Mouse (Mus musculus): ENCODE measurements around the gene Zbtb25. TPM values are rescaled to one million over a fixed set of nuclear protein-coding genes. Genes with fewer than 3 reads are reported as not detected.

Zbtb25 gene
- polyA plus RNA-seq, 1 experiment from 2014 or later: 22.4 TPM

- Histone ChIP-seq H3K4me2 (replicated peaks) (peak overlapping the region; percentile 84), H3K9ac (peak overlapping the region; percentile 59), H3K4me1 (peaks cover 21% of the 10 kb centered on the region), H3K27ac (peak overlapping the region; percentile 85), H3K4me3 (peak overlapping the region; percentile 62), H3K27me3 (peaks cover 41% of the 10 kb centered on the region), H3K9me3 (no peaks in the 10 kb centered on the region), H3K36me3 (no peaks in the 10 kb centered on the region)
- peak; percentile 89 for ATAC-seq (ENCODE audit: insufficient number of reproducible peaks, insufficient read depth, low FRiP score, low TSS enrichment)
- under 1% methylated on average over 54 of the region's 54 CpGs for WGBS
Observed at GRCm38 (mm10) chr12:76402991-76403885, 33.8 kb upstream of the Zbtb25 start.

GRCm38 (mm10) chr12:76401674-76402073, 32.3 kb upstream of the Zbtb25 start:
- no peaks in the 10 kb centered on the region for H3K36me3 ChIP-seq
- H3K27me3 ChIP-seq: peaks cover 29% of the 10 kb centered on the region
- no peaks in the 10 kb centered on the region for H3K9me3 ChIP-seq
- peaks cover 21% of the 10 kb centered on the region for H3K4me1 ChIP-seq
- ATAC-seq (ENCODE audit: insufficient number of reproducible peaks, insufficient read depth, low FRiP score, low TSS enrichment): no peak
- WGBS: 48% methylated on average over 3 of the region's 3 CpGs
- no peak overlapping the region for H3K4me3 ChIP-seq
- H3K9ac ChIP-seq: no peak overlapping the region
- H3K27ac ChIP-seq: no peak overlapping the region
- H3K4me2 ChIP-seq (replicated peaks): no peak overlapping the region

GRCm38 (mm10) chr12:76397281-76397680, 27.9 kb upstream of the Zbtb25 start:
- Histone ChIP-seq H3K27me3 (0 out of 2 replicates have a peak, but pooled peaks cover 3% of the 10 kb centered on the region), H3K9ac (no peak overlapping the region), H3K4me2 (replicated peaks) (no peak overlapping the region), H3K27ac (no peak overlapping the region), H3K4me3 (no peak overlapping the region), H3K36me3 (no peaks in the 10 kb centered on the region), H3K9me3 (no peaks in the 10 kb centered on the region), H3K4me1 (no peaks in the 10 kb centered on the region)
- 81% methylated on average over 5 of the region's 5 CpGs for WGBS
- ATAC-seq (ENCODE audit: insufficient number of reproducible peaks, insufficient read depth, low FRiP score, low TSS enrichment): no peak

GRCm38 (mm10) chr12:76392979-76393378, 23.6 kb upstream of the Zbtb25 start:
- H3K9me3 ChIP-seq: no peaks in the 10 kb centered on the region
- no peaks in the 10 kb centered on the region for H3K4me1 ChIP-seq
- H3K36me3 ChIP-seq: peaks cover 13% of the 10 kb centered on the region; the same call in 1 of the 2 replicates
- no peak overlapping the region for H3K4me3 ChIP-seq
- WGBS: 80% methylated on average over 5 of the region's 5 CpGs
- H3K27ac ChIP-seq: no peak overlapping the region
- no peaks in the 10 kb centered on the region for H3K27me3 ChIP-seq
- no peak overlapping the region for H3K9ac ChIP-seq
- no peak overlapping the region for H3K4me2 ChIP-seq (replicated peaks)
- ATAC-seq (ENCODE audit: insufficient number of reproducible peaks, insufficient read depth, low FRiP score, low TSS enrichment): no peak

GRCm38 (mm10) chr12:76391595-76392271, 22.3 kb upstream of the Zbtb25 start:
- Histone ChIP-seq H3K36me3 (peaks cover 17% of the 10 kb centered on the region), H3K4me2 (replicated peaks) (no peak overlapping the region), H3K4me1 (no peaks in the 10 kb centered on the region), H3K27ac (no peak overlapping the region), H3K9ac (no peak overlapping the region), H3K9me3 (no peaks in the 10 kb centered on the region), H3K27me3 (no peaks in the 10 kb centered on the region), H3K4me3 (no peak overlapping the region)
- WGBS: 76% methylated on average over 3 of the region's 3 CpGs
- ATAC-seq (ENCODE audit: insufficient number of reproducible peaks, insufficient read depth, low FRiP score, low TSS enrichment): no peak

GRCm38 (mm10) chr12:76388794-76389193, 19.4 kb upstream of the Zbtb25 start:
- peaks cover 33% of the 10 kb centered on the region for H3K36me3 ChIP-seq
- no peak for ATAC-seq (ENCODE audit: insufficient number of reproducible peaks, insufficient read depth, low FRiP score, low TSS enrichment)

GRCm38 (mm10) chr12:76385342-76385741, 15.9 kb upstream of the Zbtb25 start:
- Histone ChIP-seq H3K4me1 (no peaks in the 10 kb centered on the region), H3K9me3 (no peaks in the 10 kb centered on the region), H3K4me3 (no peak overlapping the region), H3K9ac (no peak overlapping the region), H3K27ac (no peak overlapping the region), H3K36me3 (peaks cover 28% of the 10 kb centered on the region), H3K27me3 (no peaks in the 10 kb centered on the region), H3K4me2 (replicated peaks) (no peak overlapping the region)
- 91% methylated on average over 8 of the region's 8 CpGs for WGBS
- ATAC-seq (ENCODE audit: insufficient number of reproducible peaks, insufficient read depth, low FRiP score, low TSS enrichment): no peak

More at GRCm38 (mm10) chr12:76388794-76389193, 19.4 kb upstream of the Zbtb25 start:
- no peak overlapping the region for H3K4me3 ChIP-seq
- no peaks in the 10 kb centered on the region for H3K9me3 ChIP-seq
- WGBS: 85% methylated on average over 11 of the region's 11 CpGs
- H3K27me3 ChIP-seq: no peaks in the 10 kb centered on the region
- no peaks in the 10 kb centered on the region for H3K4me1 ChIP-seq
- no peak overlapping the region for H3K4me2 ChIP-seq (replicated peaks)
- no peak overlapping the region for H3K27ac ChIP-seq
- H3K9ac ChIP-seq: no peak overlapping the region

GRCm38 (mm10) chr12:76380151-76380550, 10.7 kb upstream of the Zbtb25 start:
- Histone ChIP-seq H3K4me3 (no peak overlapping the region), H3K9me3 (no peaks in the 10 kb centered on the region), H3K36me3 (peaks cover under 1% of the 10 kb centered on the region; the same call in 1 of the 2 replicates), H3K4me2 (replicated peaks) (no peak overlapping the region), H3K9ac (no peak overlapping the region), H3K4me1 (no peaks in the 10 kb centered on the region), H3K27me3 (no peaks in the 10 kb centered on the region), H3K27ac (no peak overlapping the region)
- no peak for ATAC-seq (ENCODE audit: insufficient number of reproducible peaks, insufficient read depth, low FRiP score, low TSS enrichment)
- 89% methylated on average over 7 of the region's 7 CpGs for WGBS

GRCm38 (mm10) chr12:76378556-76378955, 9.2 kb upstream of the Zbtb25 start:
- H3K27ac ChIP-seq: no peak overlapping the region
- no peaks in the 10 kb centered on the region for H3K9me3 ChIP-seq
- no peak overlapping the region for H3K9ac ChIP-seq
- no peaks in the 10 kb centered on the region for H3K27me3 ChIP-seq
- WGBS: 79% methylated on average over 5 of the region's 5 CpGs
- H3K4me3 ChIP-seq: no peak overlapping the region
- no peaks in the 10 kb centered on the region for H3K36me3 ChIP-seq
- no peak for ATAC-seq (ENCODE audit: insufficient number of reproducible peaks, insufficient read depth, low FRiP score, low TSS enrichment)
- peaks cover 3% of the 10 kb centered on the region; the same call in 1 of the 2 replicates for H3K4me1 ChIP-seq
- no peak overlapping the region for H3K4me2 ChIP-seq (replicated peaks)

GRCm38 (mm10) chr12:76377726-76378125, 8.3 kb upstream of the Zbtb25 start:
- Histone ChIP-seq H3K9ac (no peak overlapping the region), H3K27ac (no peak overlapping the region), H3K36me3 (no peaks in the 10 kb centered on the region), H3K4me3 (no peak overlapping the region), H3K4me2 (replicated peaks) (no peak overlapping the region), H3K27me3 (no peaks in the 10 kb centered on the region), H3K9me3 (no peaks in the 10 kb centered on the region), H3K4me1 (peaks cover 6% of the 10 kb centered on the region)
- no peak for ATAC-seq (ENCODE audit: insufficient number of reproducible peaks, insufficient read depth, low FRiP score, low TSS enrichment)
- 97% methylated on average over 3 of the region's 3 CpGs for WGBS

GRCm38 (mm10) chr12:76377059-76377458, 7.7 kb upstream of the Zbtb25 start:
- no peak overlapping the region for H3K27ac ChIP-seq
- WGBS: 97% methylated on average over 6 of the region's 6 CpGs
- H3K9ac ChIP-seq: no peak overlapping the region
- H3K4me1 ChIP-seq: peaks cover 13% of the 10 kb centered on the region
- no peak overlapping the region for H3K4me2 ChIP-seq (replicated peaks)
- ATAC-seq (ENCODE audit: insufficient number of reproducible peaks, insufficient read depth, low FRiP score, low TSS enrichment): no peak
- H3K9me3 ChIP-seq: no peaks in the 10 kb centered on the region
- no peak overlapping the region for H3K4me3 ChIP-seq
- H3K27me3 ChIP-seq: no peaks in the 10 kb centered on the region
- no peaks in the 10 kb centered on the region for H3K36me3 ChIP-seq

GRCm38 (mm10) chr12:76376649-76377048, 7.2 kb upstream of the Zbtb25 start:
- WGBS: 56% methylated on average over 7 of the region's 7 CpGs
- Histone ChIP-seq H3K9me3 (no peaks in the 10 kb centered on the region), H3K4me3 (no peak overlapping the region), H3K4me2 (replicated peaks) (no peak overlapping the region), H3K9ac (no peak overlapping the region), H3K27me3 (no peaks in the 10 kb centered on the region), H3K4me1 (peaks cover 17% of the 10 kb centered on the region), H3K36me3 (no peaks in the 10 kb centered on the region), H3K27ac (no peak overlapping the region)
- ATAC-seq (ENCODE audit: insufficient number of reproducible peaks, insufficient read depth, low FRiP score, low TSS enrichment): no peak

All from embryonic facial prominence, embryonic 12.5 days (tissue).